Mouse (Mus musculus) spleen, embryonic (tissue): ENCODE measurements at regions not wholly inside any gene's neighbourhood (a gene's known extent, or its start where the extent isn't known, plus 50 kb on each side); places are given as distances from the start of the nearest gene placed in this dataset.

Experiments used
- CTCF ChIA-PET: fragments of 350-600 bp; sonication (Branson Sonifier 250); formaldehyde crosslinking; loops from one replicate; lab custom pipeline; 2022; lab: Charles Lee

- CTCF ChIA-PET = no interaction called here
Observed at GRCm38 (mm10) chr2:117021787-117022186, 99.4 kb upstream of the Spred1 start.

- CTCF ChIA-PET = no interaction called here
Observed at GRCm38 (mm10) chr2:117023436-117023835, 97.7 kb upstream of the Spred1 start.

GRCm38 (mm10) chr2:117027071-117027470 is 94.1 kb upstream of the Spred1 start:
- CTCF ChIA-PET = no interaction called here

DNA sequence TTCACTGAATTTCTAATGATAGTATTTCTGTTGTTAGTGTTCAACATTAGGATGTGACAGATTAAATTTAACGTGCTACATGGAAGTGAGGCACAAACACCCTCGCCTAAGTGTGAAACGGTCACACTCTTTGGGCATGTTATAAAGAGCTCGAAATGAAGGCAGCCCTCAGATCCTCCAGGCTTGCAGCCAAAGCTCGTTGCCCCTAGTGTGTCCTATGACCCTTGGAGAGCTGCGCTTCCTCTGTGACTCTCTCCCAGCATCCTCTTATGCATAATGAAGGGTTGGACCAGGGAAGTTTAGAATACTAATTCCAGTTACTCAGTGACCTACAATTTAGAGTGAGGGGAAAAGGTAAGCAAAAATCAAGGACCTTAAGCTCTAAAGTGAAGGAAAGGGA is 92.4 kb upstream of the Spred1 start:
- CTCF ChIA-PET = interaction anchor here (0.6 kb wide), 1 partner anchor 12 kb away, joined by 5 read pairs; no protein-coding TSS in a partner anchor

DNA sequence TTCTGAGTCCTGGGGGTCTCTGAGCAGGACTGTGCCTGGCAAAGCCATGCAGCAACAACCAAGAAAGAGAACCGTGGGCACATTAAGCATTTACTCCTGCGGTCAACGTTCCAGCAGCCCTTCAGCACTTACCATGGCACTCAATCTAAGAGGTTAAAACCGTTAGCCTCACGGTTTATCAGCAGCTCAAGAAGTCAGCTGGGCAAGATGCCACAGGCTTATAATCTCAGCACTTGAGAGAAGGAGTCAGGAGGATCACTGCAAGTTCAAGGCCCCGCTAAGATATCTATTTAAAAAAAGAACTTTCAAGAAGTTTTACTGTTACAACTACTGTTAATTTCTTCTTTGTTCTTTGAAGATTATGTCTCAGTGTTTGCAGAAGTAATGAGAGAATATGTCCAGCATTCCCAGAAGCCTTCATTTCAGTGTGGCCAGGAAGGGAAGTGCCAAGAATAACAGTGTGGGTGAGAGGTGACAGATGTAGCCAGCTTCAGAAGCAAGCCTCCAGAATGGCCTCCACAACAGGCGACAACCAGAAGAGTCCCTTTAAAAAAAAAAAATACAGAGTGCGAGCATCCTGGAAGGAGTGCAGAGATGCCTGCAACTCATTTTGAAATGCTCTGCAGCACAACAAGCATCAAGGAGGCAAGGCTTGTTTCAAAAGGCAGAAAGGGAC is 84.8 kb upstream of the Spred1 start:
- CTCF ChIA-PET = no interaction called here

- CTCF ChIA-PET = interaction anchor here (0.7 kb wide), 1 partner anchor 11 kb away, joined by 5 read pairs; no protein-coding TSS in a partner anchor
Observed at GRCm38 (mm10) chr2:117040211-117040610, 81.0 kb upstream of the Spred1 start.

GRCm38 (mm10) chr2:117043831-117044230 is 77.3 kb upstream of the Spred1 start:
- CTCF ChIA-PET = no interaction called here

DNA sequence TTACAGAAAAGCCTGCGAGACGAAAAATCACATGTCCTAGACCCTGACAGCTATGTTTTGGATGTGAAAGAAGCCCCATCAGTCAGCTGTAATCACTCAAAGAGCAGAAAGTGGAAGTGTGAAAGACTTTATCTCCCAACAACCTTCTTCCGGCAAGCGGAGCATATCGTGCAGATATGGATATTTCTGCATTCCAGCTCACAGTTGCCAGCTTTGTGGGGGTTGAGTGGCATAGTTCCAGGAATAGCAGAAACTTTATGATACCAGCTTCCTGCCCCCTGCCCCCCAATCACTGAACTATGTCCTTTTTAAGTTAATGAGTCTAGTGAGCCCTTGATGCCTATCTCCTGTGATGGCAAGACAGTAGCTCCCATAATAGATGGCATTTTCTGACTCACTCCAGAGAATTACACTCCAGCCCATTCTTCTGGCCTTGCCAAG is 72.9 kb upstream of the Spred1 start:
- CTCF ChIA-PET = no interaction called here

GRCm38 (mm10) chr2:117050061-117050460 is 71.1 kb upstream of the Spred1 start:
- CTCF ChIA-PET = no interaction called here

GRCm38 (mm10) chr2:117064126-117064525 is 57.0 kb upstream of the Spred1 start:
- CTCF ChIA-PET = no interaction called here

DNA sequence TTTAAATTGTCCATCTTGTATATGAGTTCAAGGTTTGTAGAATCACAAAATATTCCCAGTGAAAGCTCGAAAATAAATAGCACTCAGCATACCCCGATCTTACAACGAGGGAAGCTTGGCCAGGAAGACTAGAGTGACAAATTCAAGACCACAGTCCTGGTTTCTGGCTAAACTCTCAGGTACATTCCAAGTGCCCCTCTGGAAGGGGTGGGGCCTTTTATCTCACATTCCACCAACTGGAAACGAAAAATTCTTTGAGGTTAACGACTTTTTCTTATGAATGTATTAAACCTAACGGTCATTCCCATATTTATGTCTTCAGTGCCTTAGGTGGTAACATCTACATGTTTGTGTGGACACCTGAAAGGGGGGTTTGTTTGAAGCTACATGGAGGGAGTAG is 50.8 kb upstream of the Spred1 start:
- CTCF ChIA-PET = no interaction called here

- CTCF ChIA-PET = no interaction called here
Observed at GRCm38 (mm10) chr2:117071098-117071497, 50.1 kb upstream of the Spred1 start.
